Mouse (Mus musculus) ES-E14 (cell line): Measurements from ENCODE around the gene Gpr27. TPM values are rescaled to one million over a fixed set of nuclear protein-coding genes. Genes with fewer than 3 reads are reported as not detected.
A peak's percentile ranks its signal among the peaks of the same experiment; 100 is the strongest.

Source experiments
- DNase-seq: peaks from one replicate; pipeline ENCODE4 v3.0.0-alpha.2; 2013; ENCODE audit warnings: low read depth, low spot score
- H3K27ac ChIP-seq: 2 replicates; pipeline ENCODE4 v1.5.1; 2012; ENCODE audit warnings: low read depth, mild to moderate bottlenecking, low read length, moderate library complexity, mixed read lengths; ENCODE audit not compliant: poor library complexity, insufficient read depth, severe bottlenecking
- H3K36me3 ChIP-seq: 2 replicates; pipeline ENCODE4 v1.6.1; 2012; ENCODE audit warnings: mild to moderate bottlenecking, low read length, moderate library complexity, mixed read lengths; ENCODE audit not compliant: control insufficient read depth, poor library complexity, insufficient read depth, severe bottlenecking
- H3K4me1 ChIP-seq, 2 experiments: fragments of 150-350 bp in 1 of 2; sonication (generic) in 1 of 2; 2 replicates each; pipeline ENCODE4 v1.6.1; 2012; ENCODE audit warnings: low read length in 2 of 2, mild to moderate bottlenecking in 1 of 2, mixed read lengths in 1 of 2; ENCODE audit not compliant: control insufficient read depth in 2 of 2, insufficient read depth in 2 of 2, poor library complexity in 1 of 2
- H3K4me3 ChIP-seq, 2 experiments: fragments of 150-350 bp in 1 of 2; sonication (generic) in 1 of 2; 2 replicates each; pipeline ENCODE4 v1.5.1; 2012; ENCODE audit warnings: low read length in 2 of 2, low read depth in 1 of 2, mild to moderate bottlenecking in 1 of 2, mixed read lengths in 1 of 2; ENCODE audit not compliant: insufficient read depth in 1 of 2, poor library complexity in 1 of 2, severe bottlenecking in 1 of 2
- H3K9ac ChIP-seq: 2 replicates; pipeline ENCODE4 v1.6.1; 2012; ENCODE audit warnings: low read depth, mild to moderate bottlenecking, low read length, mixed read lengths; ENCODE audit not compliant: poor library complexity, insufficient read depth, severe bottlenecking
- H3K9me3 ChIP-seq: fragments of 150-350 bp; sonication (generic); 2 replicates; pipeline ENCODE4 v1.6.1; 2012; ENCODE audit warnings: low read depth, mild to moderate bottlenecking, low read length; ENCODE audit not compliant: control insufficient read depth, insufficient read depth
- CHD2 ChIP-seq: IDR thresholded peaks from 2 replicates; pipeline ENCODE4 v1.6.1; 2014; ENCODE audit warnings: mild to moderate bottlenecking, low read depth, low read length, inconsistent platforms
- HCFC1 ChIP-seq: IDR thresholded peaks from 2 replicates; pipeline ENCODE4 v1.6.1; 2012; ENCODE audit warnings: low read length, inconsistent platforms, borderline replicate concordance; ENCODE audit not compliant: insufficient read depth
- MAFK ChIP-seq: IDR thresholded peaks from 2 replicates; pipeline ENCODE4 v1.6.1; 2014; ENCODE audit warnings: mild to moderate bottlenecking, low read depth, low read length, inconsistent platforms; ENCODE audit not compliant: insufficient read depth
- ZC3H11A ChIP-seq: IDR thresholded peaks from 2 replicates; pipeline ENCODE4 v1.6.1; 2012; ENCODE audit warnings: low read depth, mild to moderate bottlenecking, inconsistent platforms, low read length, borderline replicate concordance
- ZNF384 ChIP-seq: IDR thresholded peaks from 2 replicates; pipeline ENCODE4 v1.6.1; 2012; ENCODE audit warnings: low read depth, low read length, inconsistent platforms
- in situ Hi-C, 2 experiments: fragments of 600-800 bp; cut with MboI; formaldehyde crosslinking; loops; one replicate each; pipeline ENCODE4 v1.15.1; 2025; ENCODE audit warnings: low sequenced_read_pairs in 2 of 2, inconsistent platforms in 1 of 2; ENCODE audit not compliant: unreplicated experiment in 2 of 2
- total RNA-seq: library from RNA; depleted of rRNA; stranded (reverse); fragments of 300-350 nt; gene quantifications from 2 replicates; pipeline ENCODE4 v1.2.3, GENCODE M21; 2012

Gene Gpr27
- total RNA-seq, 1 experiment, result 1.7 TPM

- Histone ChIP-seq H3K9me3 (no peaks in the 10 kb centered on the region), H3K27ac (no peak overlapping the region), H3K4me1 (no peaks in the 10 kb centered on the region; a peak in 1 of 4 replicates), H3K4me3 (peak overlapping the region; percentile 60 to 62), H3K36me3 (no peaks in the 10 kb centered on the region), H3K9ac (peak overlapping the region; percentile 25; the same call in 1 of the 2 replicates)
- in situ Hi-C loops, result no loop called here
- TF ChIP-seq ZC3H11A (no peak), MAFK (no peak), HCFC1 (no peak), CHD2 (no peak), ZNF384 (no peak)
- DNase-seq, result no peak
Observed at GRCm38 (mm10) chr6:99726576-99727303, 34.3 kb downstream of the Gpr27 start.

GRCm38 (mm10) chr6:99729853-99730252, 37.4 kb downstream of the Gpr27 start:
- no peak overlapping the region for H3K4me3 ChIP-seq
- in situ Hi-C loops, result no loop called here
- no peak overlapping the region for H3K9ac ChIP-seq
- no peaks in the 10 kb centered on the region for H3K9me3 ChIP-seq
- DNase-seq, result no peak
- no peak overlapping the region for H3K27ac ChIP-seq
- H3K36me3 ChIP-seq, result no peaks in the 10 kb centered on the region
- H3K4me1 ChIP-seq, result no peaks in the 10 kb centered on the region; a peak in 1 of 4 replicates
- TF ChIP-seq HCFC1 (no peak), ZNF384 (no peak), MAFK (no peak), ZC3H11A (no peak), CHD2 (no peak)

GRCm38 (mm10) chr6:99731926-99732325, 39.4 kb downstream of the Gpr27 start:
- TF ChIP-seq CHD2 (no peak), ZNF384 (no peak), HCFC1 (no peak), MAFK (no peak), ZC3H11A (no peak)
- Histone ChIP-seq H3K9ac (no peak overlapping the region), H3K4me1 (no peaks in the 10 kb centered on the region), H3K9me3 (no peaks in the 10 kb centered on the region), H3K4me3 (no peak overlapping the region), H3K36me3 (no peaks in the 10 kb centered on the region), H3K27ac (no peak overlapping the region)
- in situ Hi-C loops, result no loop called here
- no peak for DNase-seq

- no peaks in the 10 kb centered on the region for H3K36me3 ChIP-seq
- in situ Hi-C loops, result no loop called here
- no peak overlapping the region for H3K9ac ChIP-seq
Observed at GRCm38 (mm10) chr6:99732673-99733072, 40.2 kb downstream of the Gpr27 start.

More at GRCm38 (mm10) chr6:99732673-99733072, 40.2 kb downstream of the Gpr27 start:
- TF ChIP-seq ZNF384 (peak; percentile 65), CHD2 (no peak), HCFC1 (no peak), ZC3H11A (no peak), MAFK (no peak)
- no peak overlapping the region for H3K4me3 ChIP-seq
- no peak overlapping the region for H3K27ac ChIP-seq
- no peak for DNase-seq
- H3K9me3 ChIP-seq, result no peaks in the 10 kb centered on the region
- H3K4me1 ChIP-seq, result no peaks in the 10 kb centered on the region
